Mouse (Mus musculus) stomach, postnatal 0 days (tissue): ENCODE results near the gene Armc10. TPM values are rescaled to one million over a fixed set of nuclear protein-coding genes. Genes with fewer than 3 reads are reported as not detected.
A peak's percentile ranks its signal among the peaks of the same experiment; 100 is the strongest.

ENCODE experiments used
- ATAC-seq: fragments of 200-750 bp; cut with Nextera tagmentation; 2 replicates; pipeline ENCODE4 v1.8.0; 2017; ENCODE audit not compliant: low FRiP score, low TSS enrichment
- DNase-seq: peaks from one replicate; pipeline ENCODE4 v3.0.0-alpha.2; 2016; ENCODE audit warnings: low spot score
- H3K27ac ChIP-seq: fragments of 300-500 bp; sonication (generic); replicated peaks from 2 replicates; pipeline ENCODE4 v1.5.1; 2014; ENCODE audit warnings: mild to moderate bottlenecking, control low read depth
- H3K27me3 ChIP-seq: fragments of 300-500 bp; sonication (generic); 2 replicates; pipeline ENCODE4 v1.6.1; 2014; ENCODE audit warnings: low read length; ENCODE audit not compliant: control insufficient read depth, insufficient read depth
- H3K36me3 ChIP-seq: fragments of 300-500 bp; sonication (generic); 2 replicates; pipeline ENCODE4 v1.6.1; 2014; ENCODE audit warnings: low read length, mixed read lengths; ENCODE audit not compliant: control insufficient read depth, insufficient read depth
- H3K4me1 ChIP-seq: fragments of 300-500 bp; sonication (generic); replicated peaks from 2 replicates; pipeline ENCODE4 v1.6.1; 2014; ENCODE audit warnings: antibody characterized with exemption; ENCODE audit not compliant: control insufficient read depth, insufficient read depth
- H3K4me2 ChIP-seq: fragments of 300-500 bp; sonication (generic); replicated peaks from 2 replicates; pipeline ENCODE4 v1.6.1; 2014; ENCODE audit warnings: low read depth, mild to moderate bottlenecking, control low read depth, moderate library complexity
- H3K4me3 ChIP-seq: fragments of 300-500 bp; sonication (generic); 2 replicates; pipeline ENCODE4 v1.5.1; 2014; ENCODE audit warnings: low read depth, low read length, control low read depth
- H3K9ac ChIP-seq: fragments of 300-500 bp; sonication (generic); 2 replicates; pipeline ENCODE4 v1.6.1; 2014; ENCODE audit warnings: mild to moderate bottlenecking, low read length, control low read depth, mixed read lengths
- H3K9me3 ChIP-seq: fragments of 300-500 bp; sonication (generic); 2 replicates; pipeline ENCODE4 v1.6.1; 2016; ENCODE audit warnings: low read length; ENCODE audit not compliant: control insufficient read depth
- CTCF ChIP-seq: IDR thresholded peaks from 2 replicates; pipeline ENCODE4 v1.5.1; 2016; ENCODE audit warnings: antibody characterized with exemption, low read depth, mild to moderate bottlenecking, moderate library complexity
- EP300 ChIP-seq: optimal IDR thresholded peaks from 2 replicates; pipeline ENCODE3; 2016; ENCODE audit warnings: antibody characterized with exemption
- WGBS: fragments of 180-500 bp; shearing (Covaris S2); extraction: QIAGEN DNeasy Blood & Tissue Kit; methylation state at CpG from one replicate; pipeline ENCODE4 v1.1.7; 2014; 5-methylcytosine and 5-hydroxymethylcytosine counted together
- polyA plus RNA-seq: library from polyadenylated mRNA; unstranded; fragments of >200 nt; fragmentation: Nextera tagmentation; extraction: Ambion mirVana; gene quantifications from 2 replicates; pipeline ENCODE4 v1.2.1, GENCODE M21; 2015

Armc10 gene
- polyA plus RNA-seq, 1 experiment from 2014 or later, result 20.5 TPM

GRCm38 (mm10) chr5:21650736-21651135 is 5.1 kb downstream of the Armc10 start:
- Histone ChIP-seq H3K4me2 (no peak overlapping the region), H3K4me3 (no peak overlapping the region), H3K36me3 (peaks cover 26% of the 10 kb centered on the region), H3K4me1 (no peaks in the 10 kb centered on the region), H3K27ac (no peak overlapping the region), H3K27me3 (no peaks in the 10 kb centered on the region), H3K9ac (no peak overlapping the region), H3K9me3 (no peaks in the 10 kb centered on the region)
- 69% methylated on average over 2 of the region's 2 CpGs for WGBS
- TF ChIP-seq EP300, result no peak
- no peak for TF ChIP-seq CTCF
- ATAC-seq, result no peak
- DNase-seq, result peak; percentile 12

DNA sequence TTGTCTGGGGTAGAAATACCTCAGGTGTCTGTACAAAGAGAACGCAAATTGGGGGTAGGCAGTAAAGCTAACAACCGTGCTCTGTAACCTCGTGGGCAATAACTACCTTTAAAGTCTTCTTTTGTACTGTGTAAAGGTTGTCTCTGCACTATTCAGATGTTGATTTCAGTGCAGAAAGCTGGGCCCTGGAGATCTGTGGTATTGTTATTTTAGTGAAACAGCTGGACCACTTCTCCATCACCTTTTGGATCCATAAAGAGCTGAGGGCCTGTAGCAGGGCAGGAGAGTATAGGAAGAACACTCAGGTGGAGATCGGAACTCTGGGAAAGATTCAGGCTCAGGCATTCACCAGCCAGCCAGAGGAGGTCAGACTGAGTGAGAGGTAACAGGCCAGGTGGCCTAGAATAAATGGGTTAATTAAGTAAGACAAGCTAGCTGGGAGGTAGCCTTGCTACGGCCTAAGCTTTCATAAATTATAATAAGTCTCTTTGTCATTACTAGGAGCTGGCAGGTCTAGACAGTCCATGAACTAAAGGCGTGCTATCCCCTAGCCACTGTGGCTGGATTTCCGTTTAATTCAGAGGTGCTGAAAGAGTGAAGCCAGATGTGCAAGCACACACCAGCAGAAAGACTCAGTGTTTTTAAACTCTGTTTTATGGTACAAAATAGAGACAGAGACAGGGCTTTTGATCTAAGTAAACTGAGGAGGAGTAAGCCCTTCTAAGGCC is 6.4 kb downstream of the Armc10 start:
- Histone ChIP-seq H3K4me3 (no peak overlapping the region), H3K4me1 (no peaks in the 10 kb centered on the region), H3K9ac (no peak overlapping the region), H3K4me2 (no peak overlapping the region), H3K27ac (no peak overlapping the region), H3K36me3 (peaks cover 26% of the 10 kb centered on the region), H3K9me3 (no peaks in the 10 kb centered on the region), H3K27me3 (no peaks in the 10 kb centered on the region)
- WGBS, result 83% methylated on average over 7 of the region's 7 CpGs
- TF ChIP-seq EP300, result no peak
- no peak for TF ChIP-seq CTCF
- ATAC-seq, result no peak
- DNase-seq, result peak; percentile 3

GRCm38 (mm10) chr5:21656912-21657311 is 11.3 kb downstream of the Armc10 start:
- 87% methylated on average over 9 of the region's 9 CpGs for WGBS
- Histone ChIP-seq H3K36me3 (peaks cover 12% of the 10 kb centered on the region), H3K4me3 (no peak overlapping the region), H3K4me2 (no peak overlapping the region), H3K27me3 (no peaks in the 10 kb centered on the region), H3K27ac (no peak overlapping the region), H3K9me3 (no peaks in the 10 kb centered on the region), H3K9ac (no peak overlapping the region), H3K4me1 (no peaks in the 10 kb centered on the region; the same call in 1 of the 2 replicates)
- ATAC-seq (no peak), DNase-seq (no peak)
- TF ChIP-seq CTCF (no peak), EP300 (no peak)

- no peak overlapping the region for H3K27ac ChIP-seq
- no peak overlapping the region for H3K4me3 ChIP-seq
- no peak overlapping the region for H3K9ac ChIP-seq
- no peak for TF ChIP-seq EP300
- no peak for TF ChIP-seq CTCF
- ATAC-seq (no peak), DNase-seq (no peak)
- WGBS, result 89% methylated on average over 6 of the region's 6 CpGs
- H3K36me3 ChIP-seq, result peaks cover 10% of the 10 kb centered on the region
- no peaks in the 10 kb centered on the region for H3K27me3 ChIP-seq
- no peaks in the 10 kb centered on the region for H3K9me3 ChIP-seq
- H3K4me1 ChIP-seq, result no peaks in the 10 kb centered on the region; the same call in 1 of the 2 replicates
- no peak overlapping the region for H3K4me2 ChIP-seq
These were observed 12.4 kb downstream of the Armc10 start for GRCm38 (mm10) chr5:21658038-21658437.

- Histone ChIP-seq H3K9me3 (no peaks in the 10 kb centered on the region), H3K4me2 (no peak overlapping the region), H3K4me3 (no peak overlapping the region), H3K27me3 (no peaks in the 10 kb centered on the region), H3K27ac (no peak overlapping the region), H3K9ac (no peak overlapping the region), H3K4me1 (no peaks in the 10 kb centered on the region; the same call in 1 of the 2 replicates), H3K36me3 (peaks cover 5% of the 10 kb centered on the region; the same call in 1 of the 2 replicates)
- TF ChIP-seq CTCF, result peak; percentile 90
- TF ChIP-seq EP300, result no peak
- DNase-seq, result peak; percentile 89
- 38% methylated on average over 11 of the region's 11 CpGs for WGBS
- ATAC-seq, result peak; percentile 83
These were observed 13.2 kb downstream of the Armc10 start for GRCm38 (mm10) chr5:21658623-21659395.

DNA sequence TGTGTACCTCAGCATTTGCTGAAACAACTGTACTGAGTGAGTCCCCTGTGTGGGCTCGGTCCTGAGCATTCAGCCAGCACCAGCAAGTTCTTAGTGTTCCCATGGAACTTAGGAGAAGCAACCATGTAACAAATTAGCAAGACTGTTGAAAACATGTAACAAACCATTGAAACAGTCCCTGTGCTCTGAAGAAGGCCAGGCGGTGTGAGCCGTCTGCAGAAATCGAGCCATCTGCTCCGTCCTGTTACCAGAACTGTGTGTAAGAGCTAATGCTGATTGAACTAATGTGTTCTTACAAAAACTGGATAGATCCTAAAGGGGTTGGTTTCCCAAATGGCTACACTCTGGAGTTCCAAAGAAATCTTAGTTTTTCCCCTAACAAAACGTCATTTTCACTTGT is 15.2 kb downstream of the Armc10 start:
- Histone ChIP-seq H3K27ac (no peak overlapping the region), H3K27me3 (no peaks in the 10 kb centered on the region), H3K4me2 (no peak overlapping the region), H3K9ac (no peak overlapping the region), H3K4me1 (no peaks in the 10 kb centered on the region; the same call in 1 of the 2 replicates), H3K9me3 (no peaks in the 10 kb centered on the region), H3K4me3 (no peak overlapping the region), H3K36me3 (no peaks in the 10 kb centered on the region)
- ATAC-seq (no peak), DNase-seq (no peak)
- WGBS, result 71% methylated on average over 6 of the region's 6 CpGs
- TF ChIP-seq CTCF, result no peak
- no peak for TF ChIP-seq EP300
